Mouse (Mus musculus) MEL (cell line): ENCODE measurements around the gene 4430402I18Rik.

Experiments
- CTCF ChIP-seq, 3 experiments: IDR thresholded peaks in 2 of 3; conservative IDR thresholded peaks in 1 of 3; 2 replicates each; pipeline ENCODE4 v1.5.1; 2011 to 2012; ENCODE audit warnings: low read length in 3 of 3, low read depth in 2 of 3, mild to moderate bottlenecking in 2 of 3, improper control_type of control experiment in 1 of 3, inconsistent platforms in 1 of 3, mixed read lengths in 1 of 3, moderate library complexity in 1 of 3; ENCODE audit not compliant: control insufficient read depth in 1 of 3, insufficient read depth in 1 of 3, poor library complexity in 1 of 3, severe bottlenecking in 1 of 3
- EP300 ChIP-seq, 2 experiments: IDR thresholded peaks; 2 replicates each; pipeline ENCODE4 v1.6.1; 2011; ENCODE audit warnings: improper control_type of control experiment in 2 of 2, low read length in 2 of 2, low read depth in 1 of 2, mild to moderate bottlenecking in 1 of 2
- KAT2A ChIP-seq: conservative IDR thresholded peaks from 2 replicates; pipeline ENCODE4 v1.6.1; 2012; ENCODE audit warnings: low read depth, low read length, improper control_type of control experiment, inconsistent platforms
- NELFE ChIP-seq: IDR thresholded peaks from 2 replicates; pipeline ENCODE4 v1.6.1; 2011; ENCODE audit warnings: low read depth, low read length, improper control_type of control experiment
- NRF1 ChIP-seq: IDR thresholded peaks from 2 replicates; pipeline ENCODE4 v1.6.1; 2014; ENCODE audit warnings: low read depth, mild to moderate bottlenecking, inconsistent platforms, low read length, improper control_type of control experiment, moderate library complexity; ENCODE audit not compliant: poor library complexity, insufficient read depth, severe bottlenecking
- POLR2A ChIP-seq, 2 experiments: IDR thresholded peaks; 2 replicates each; pipeline ENCODE4 v1.6.1; 2011 to 2012; ENCODE audit warnings: low read length in 2 of 2, mild to moderate bottlenecking in 2 of 2, control low read depth in 1 of 2, improper control_type of control experiment in 1 of 2, low read depth in 1 of 2, moderate library complexity in 1 of 2; ENCODE audit not compliant: control insufficient read depth in 1 of 2, insufficient read depth in 1 of 2, poor library complexity in 1 of 2
- SMC3 ChIP-seq: IDR thresholded peaks from 2 replicates; pipeline ENCODE4 v1.6.1; 2011; ENCODE audit warnings: low read depth, low read length, improper control_type of control experiment

DNA sequence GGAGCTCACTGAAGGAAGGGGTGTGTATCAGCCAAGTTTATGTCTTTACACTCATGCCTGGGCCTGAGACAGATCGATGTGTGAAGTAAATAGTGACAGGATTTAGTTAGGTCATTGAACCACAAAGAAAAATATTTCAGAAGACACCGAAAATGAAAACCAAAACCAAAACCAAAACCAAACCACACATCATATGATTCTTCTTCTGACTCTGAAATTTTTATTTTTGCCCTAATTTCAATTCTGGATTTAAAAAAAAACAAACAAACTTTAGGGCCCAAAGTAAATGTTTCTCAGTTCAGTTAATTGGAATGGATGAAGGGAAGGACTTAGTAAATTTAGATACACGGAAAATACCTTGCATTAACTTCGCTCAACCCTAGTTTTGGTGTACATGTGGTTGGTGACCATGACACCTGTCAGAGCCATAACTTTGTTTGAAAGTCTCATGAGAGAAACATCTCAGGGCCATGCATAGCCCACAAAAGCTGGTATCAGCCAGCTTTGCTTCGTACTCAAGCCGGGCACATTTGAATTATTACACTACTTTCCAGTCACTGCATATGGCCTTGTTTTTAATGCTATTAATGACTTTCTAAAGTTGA lies 98.2 kb downstream of the 4430402I18Rik start:
- no peak for TF ChIP-seq POLR2A (IDR thresholded peaks at IDR 0.05; ENCODE audit: control insufficient read depth in 1 of 2, insufficient read depth in 1 of 2, low read depth in 1 of 2, low read length in 2 of 2, poor library complexity in 1 of 2)
- TF ChIP-seq EP300 (IDR thresholded peaks at IDR 0.05; ENCODE audit: low read depth in 1 of 2, low read length in 2 of 2) = no peak
- TF ChIP-seq NELFE = no peak
- TF ChIP-seq NRF1 = no peak
- no peak for TF ChIP-seq CTCF (IDR thresholded peaks at IDR 0.05 in 2 of 3, conservative IDR thresholded peaks at IDR 0.05 in 1 of 3; ENCODE audit: control insufficient read depth in 1 of 3, insufficient read depth in 1 of 3, low read depth in 2 of 3, low read length in 3 of 3, poor library complexity in 1 of 3, severe bottlenecking in 1 of 3)
- TF ChIP-seq SMC3 = no peak
- no peak for TF ChIP-seq KAT2A
